Mouse (Mus musculus) cerebellum, adult 11-12 months (tissue): Measurements from ENCODE around the gene A4galt.

Experiments
- DNase-seq: peaks from one replicate; pipeline ENCODE4 v3.0.0; 2022

Gene A4galt

DNA sequence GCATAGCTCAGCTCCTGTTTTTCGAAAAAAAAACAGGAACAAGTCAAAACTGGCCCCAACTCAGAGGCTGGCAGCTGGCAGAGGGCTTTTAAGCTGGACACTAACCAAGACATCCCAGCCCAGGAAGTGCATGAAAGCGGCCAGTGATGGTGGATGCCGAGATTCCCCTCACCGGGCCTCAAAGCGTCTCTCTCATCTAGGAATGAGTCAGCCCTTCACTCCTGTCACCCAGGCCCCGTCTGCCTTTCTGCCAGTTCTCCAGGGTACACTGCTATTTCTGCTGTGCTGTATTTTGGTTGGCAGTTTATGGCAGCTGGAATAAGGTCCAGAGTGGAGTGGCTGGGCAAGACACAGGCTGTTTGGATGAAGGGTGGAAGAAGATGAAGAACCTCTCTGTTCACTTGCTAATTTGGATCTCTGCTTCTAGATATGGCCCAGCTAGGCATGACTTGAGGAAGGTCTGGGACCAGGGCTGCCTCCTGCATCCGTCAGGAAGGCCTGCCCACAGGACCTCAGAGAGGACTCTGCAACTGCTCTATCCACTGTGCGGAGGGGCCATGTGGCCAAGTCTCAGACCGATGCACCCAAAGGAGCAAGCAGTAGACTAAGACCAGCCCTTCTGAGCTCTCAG, 27.3 kb downstream of the A4galt start:
- DNase-seq = no peak

- DNase-seq = no peak
Observed at GRCm38 (mm10) chr15:83223208-83223962, 28.2 kb downstream of the A4galt start.

DNA sequence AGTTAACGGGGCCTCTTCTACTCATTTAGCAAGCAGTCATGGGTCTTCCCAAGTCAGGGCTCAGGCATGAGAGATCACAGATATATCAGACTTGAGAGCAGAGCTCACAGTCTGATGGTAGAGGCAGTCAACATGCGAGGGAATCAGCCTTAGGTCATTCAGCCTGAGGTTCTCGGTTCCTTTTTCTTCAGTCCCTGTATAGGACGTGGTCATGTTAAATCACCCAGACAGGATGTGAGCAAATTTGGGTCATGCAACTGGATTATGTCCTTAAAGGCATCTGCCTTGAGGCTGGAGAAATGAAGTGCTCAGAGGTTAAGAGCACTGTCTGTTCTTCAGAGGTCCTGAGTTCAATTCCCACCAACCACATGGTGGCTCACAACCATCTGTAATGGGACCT, 29.9 kb downstream of the A4galt start:
- no peak for DNase-seq

DNA sequence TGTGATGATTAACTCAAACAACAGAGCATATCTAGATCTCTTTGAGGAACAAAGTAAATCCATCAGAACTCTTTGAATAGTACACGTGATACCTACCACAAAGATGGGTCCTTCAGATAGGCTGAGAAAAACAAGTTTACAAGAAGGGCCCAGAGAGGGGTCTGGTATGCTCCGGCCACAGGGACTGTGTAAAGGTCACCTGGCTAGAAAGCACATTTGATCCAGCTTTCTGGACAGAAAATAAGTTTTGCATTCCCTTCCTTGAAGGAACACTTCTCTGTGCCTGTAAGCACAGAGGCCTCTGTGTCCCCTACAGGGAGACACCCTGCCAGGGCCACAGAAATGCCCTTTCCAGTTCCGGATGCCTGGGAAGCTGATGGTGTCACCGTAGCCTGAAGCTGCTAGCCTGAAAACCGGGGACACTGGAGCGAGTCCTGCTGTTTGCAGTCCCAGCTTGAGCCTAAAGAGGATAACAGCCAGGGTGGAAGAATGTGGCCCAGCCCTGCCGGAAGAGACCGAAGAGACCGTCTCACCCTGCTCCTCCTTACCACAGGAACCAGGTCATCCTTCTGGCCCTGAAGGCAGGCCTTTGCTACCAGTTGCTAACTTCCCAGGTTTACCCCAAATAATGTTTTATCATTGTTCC, 31.1 kb downstream of the A4galt start:
- DNase-seq = no peak

- DNase-seq = no peak
Observed at GRCm38 (mm10) chr15:83215322-83216216, 36.0 kb downstream of the A4galt start.

GRCm38 (mm10) chr15:83210229-83210628, 41.3 kb downstream of the A4galt start:
- DNase-seq = peak; percentile 15

DNA sequence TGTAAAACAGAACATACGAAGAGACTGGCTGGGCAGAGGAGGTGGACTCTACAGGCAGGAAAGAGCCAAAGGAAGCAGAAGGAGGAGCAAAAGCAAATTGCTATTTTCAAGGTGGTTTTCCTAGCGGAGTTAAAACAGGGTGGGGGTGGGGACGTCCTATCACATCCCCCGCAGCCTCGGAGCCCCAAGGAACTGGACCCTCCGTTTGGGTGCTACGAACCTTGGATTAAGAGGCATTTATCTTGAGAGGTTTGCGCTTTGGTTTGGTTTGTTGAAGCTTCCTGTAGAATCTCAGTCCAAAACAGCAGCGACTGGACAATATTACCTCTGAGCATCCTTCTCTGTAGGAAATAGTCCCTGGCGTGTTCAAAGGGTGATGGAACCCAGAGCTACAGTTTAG, 41.9 kb downstream of the A4galt start:
- DNase-seq = no peak

DNA sequence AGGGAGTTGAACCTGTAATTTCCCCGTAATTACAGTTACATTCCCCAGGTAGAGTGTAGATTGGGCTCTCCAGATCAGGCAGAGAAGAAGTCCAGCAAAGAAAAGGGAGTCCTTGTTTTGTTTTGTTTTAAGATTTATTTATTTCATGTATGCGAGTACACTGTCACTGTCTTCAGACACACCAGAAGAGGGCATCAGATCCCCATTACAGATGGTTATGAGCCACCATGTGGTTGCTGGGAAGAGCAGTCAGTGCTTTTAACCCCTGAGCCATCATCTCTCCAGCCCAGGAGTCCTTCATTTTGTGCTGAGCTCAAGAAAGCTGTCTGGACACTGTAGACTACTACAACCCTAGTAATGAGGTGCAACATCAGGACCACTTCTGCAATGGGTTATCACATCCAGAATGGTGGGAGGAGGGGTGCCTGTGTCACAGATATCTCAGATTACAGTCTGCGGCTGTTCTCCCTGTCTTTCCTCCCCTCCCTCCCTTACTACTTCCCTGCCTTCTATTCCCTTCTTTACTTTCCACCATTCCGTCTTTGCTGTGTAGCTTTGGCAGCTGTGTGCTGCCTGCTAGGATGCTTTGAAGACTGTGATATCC, 42.4 kb downstream of the A4galt start:
- DNase-seq = no peak

- DNase-seq = peak; percentile 42
Observed at GRCm38 (mm10) chr15:83204731-83205451, 46.7 kb downstream of the A4galt start.

GRCm38 (mm10) chr15:83202412-83202811, 49.2 kb downstream of the A4galt start:
- DNase-seq = no peak

GRCm38 (mm10) chr15:83193413-83193812, 58.2 kb downstream of the A4galt start:
- no peak for DNase-seq

- no peak for DNase-seq
Observed at GRCm38 (mm10) chr15:83182351-83182750, 69.2 kb downstream of the A4galt start.

DNA sequence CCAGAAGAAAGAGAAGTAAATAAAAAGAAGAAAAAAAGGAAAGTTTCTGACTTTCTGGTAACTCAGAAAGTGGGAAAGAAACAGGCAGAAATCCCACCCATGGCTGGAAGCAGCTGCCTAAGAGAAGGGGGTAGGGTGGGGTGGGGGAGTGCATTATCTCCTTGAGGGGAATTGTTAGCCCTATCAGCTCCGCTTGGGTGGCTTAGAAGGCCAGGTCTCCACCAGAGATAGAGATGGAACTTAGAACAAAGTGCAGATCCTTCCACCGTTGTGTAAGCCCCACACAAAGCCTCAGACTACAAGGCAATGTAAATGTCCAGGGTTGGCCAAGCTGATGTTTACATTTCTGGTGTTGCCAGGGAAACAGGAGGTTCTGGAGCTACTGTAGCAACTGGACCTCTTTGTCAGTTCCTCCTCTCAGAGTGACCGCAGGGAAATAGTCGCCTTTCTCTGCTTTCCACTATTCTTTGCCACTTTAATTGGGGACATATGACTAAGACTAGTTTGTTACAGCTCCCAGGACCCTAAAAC, 69.7 kb downstream of the A4galt start:
- no peak for DNase-seq

DNA sequence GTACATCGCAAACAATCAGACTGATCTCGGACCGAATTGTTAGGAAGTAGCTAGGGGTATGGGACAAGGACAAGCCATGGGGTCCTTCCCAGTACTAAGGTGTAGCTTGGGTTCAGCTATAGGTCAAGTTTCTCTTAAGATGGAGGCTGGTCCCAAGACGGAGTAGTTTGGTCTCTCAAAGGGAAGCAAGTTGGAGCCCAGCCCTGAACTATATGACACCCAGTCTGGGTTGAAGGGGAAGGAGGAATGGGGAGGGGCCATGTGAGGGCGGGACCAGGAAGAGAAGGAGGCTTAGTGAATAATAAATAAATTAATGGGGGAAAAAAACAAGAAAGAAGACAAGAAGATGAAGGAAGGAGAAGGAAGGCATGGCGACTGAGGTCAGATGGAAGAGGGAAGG, 71.6 kb downstream of the A4galt start:
- DNase-seq = no peak
